Mouse (Mus musculus) forebrain, embryonic 10.5 days (tissue): ENCODE data around the gene Tmem231. TPM values are rescaled to one million over a fixed set of nuclear protein-coding genes. Genes with fewer than 3 reads are reported as not detected.
A peak's percentile ranks its signal among the peaks of the same experiment; 100 is the strongest.

Experiments
- DNase-seq: peaks from one replicate; pipeline ENCODE4 v3.0.0-alpha.2; 2017; ENCODE audit warnings: low spot score; ENCODE audit errors: extremely low spot score
- H3K27ac ChIP-seq: fragments of 300-500 bp; sonication (generic); 2 replicates; pipeline ENCODE4 v1.5.1; 2016; ENCODE audit warnings: mild to moderate bottlenecking
- H3K27me3 ChIP-seq: fragments of 300-500 bp; sonication (generic); 2 replicates; pipeline ENCODE4 v1.6.1; 2016; ENCODE audit warnings: mild to moderate bottlenecking; ENCODE audit not compliant: poor library complexity, severe bottlenecking
- H3K36me3 ChIP-seq: fragments of 300-500 bp; sonication (generic); replicated peaks from 2 replicates; pipeline ENCODE4 v1.6.1; 2016; ENCODE audit warnings: mild to moderate bottlenecking, moderate library complexity
- H3K4me1 ChIP-seq: fragments of 300-500 bp; sonication (generic); 2 replicates; pipeline ENCODE4 v1.6.1; 2016
- H3K4me3 ChIP-seq: fragments of 300-500 bp; sonication (generic); 2 replicates; pipeline ENCODE4 v1.5.1; 2016; ENCODE audit warnings: mild to moderate bottlenecking, moderate library complexity
- H3K9me3 ChIP-seq: fragments of 300-500 bp; sonication (generic); 2 replicates; pipeline ENCODE4 v1.6.1; 2016; ENCODE audit warnings: mild to moderate bottlenecking, moderate library complexity
- WGBS: fragments of 180-500 bp; shearing (Covaris S2); methylation state at CpG from one replicate; pipeline ENCODE4 v1.1.7; 2016; 5-methylcytosine and 5-hydroxymethylcytosine counted together
- polyA plus RNA-seq: library from polyadenylated mRNA; unstranded; fragments of >200 nt; fragmentation: Nextera tagmentation; extraction: Ambion mirVana; gene quantifications from 2 replicates; pipeline ENCODE4 v1.2.1, GENCODE M21; 2016

Tmem231 gene
- polyA plus RNA-seq = 23.1 and 23.2 TPM in 2 replicates

DNA sequence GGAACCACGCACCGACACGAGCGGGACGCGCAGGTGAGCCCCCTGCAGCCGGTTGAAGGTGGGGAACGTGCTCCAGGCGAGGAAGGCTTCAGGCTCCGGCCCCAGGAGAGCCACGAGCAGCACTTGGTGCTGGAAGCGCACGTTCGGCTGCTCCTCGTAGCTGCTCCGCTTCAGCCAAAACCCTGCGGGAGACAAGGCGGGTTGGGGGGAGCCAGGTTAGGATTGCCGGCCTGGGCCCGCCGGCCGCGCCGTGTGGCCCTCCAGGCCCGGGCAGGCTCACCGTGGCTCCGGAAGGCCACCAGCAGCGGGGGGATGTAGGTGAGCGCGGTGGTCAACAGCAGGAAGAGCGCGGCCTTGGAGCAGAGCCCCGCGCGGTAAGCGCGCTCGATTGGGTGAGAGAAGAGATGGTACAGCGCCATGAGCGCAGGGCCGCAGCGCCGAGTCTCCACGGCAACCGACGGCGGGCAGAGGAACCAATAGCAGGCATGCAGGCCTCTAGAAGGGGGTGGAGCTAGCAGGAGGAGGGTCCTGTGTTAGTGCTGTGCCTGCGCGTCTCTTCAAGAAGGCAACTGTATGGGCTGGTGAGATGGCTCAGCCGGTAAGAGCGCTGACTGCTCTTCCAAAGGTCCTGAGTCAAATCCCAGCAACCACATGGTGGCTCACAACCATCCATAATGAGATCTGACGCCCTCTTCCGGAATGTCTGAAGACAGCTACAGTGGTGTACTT, at the start of gene Tmem231:
TSS of gene Tmem231 (minus strand) at position 534 of the 729 bp plus-strand sequence.
- Histone ChIP-seq H3K9me3 (no peaks in the 10 kb centered on the region), H3K27ac (peak within 1 kb of the TSS; percentile 95), H3K4me1 (peaks cover 25% of the 10 kb centered on the region), H3K27me3 (no peaks in the 10 kb centered on the region), H3K4me3 (peak within 1 kb of the TSS; percentile 87), H3K36me3 (peaks cover 3% of the 10 kb centered on the region; the same call in 1 of the 2 replicates)
- under 1% methylated on average over 53 of the region's 53 CpGs for WGBS
- DNase-seq = peak; percentile 92

DNA sequence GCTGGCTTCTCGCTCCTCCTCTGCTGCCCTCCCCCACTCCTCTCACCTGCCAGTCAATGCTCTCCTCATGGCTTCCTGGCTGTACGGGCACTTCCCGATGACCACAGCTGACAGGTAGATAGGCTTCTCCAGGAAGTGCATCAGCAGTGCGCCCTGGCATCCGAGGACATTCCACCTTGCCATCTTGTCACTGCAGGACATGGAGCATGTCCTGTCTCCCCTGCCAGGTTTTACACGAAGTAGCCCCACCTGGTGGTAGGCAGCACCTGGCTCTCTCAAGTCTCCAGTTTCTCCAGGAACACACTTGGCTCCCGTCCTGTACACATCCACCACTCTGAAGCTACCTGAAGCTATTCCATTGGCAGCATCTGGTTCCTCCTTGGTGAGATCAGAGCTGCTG, 48.4 kb upstream of the Tmem231 start:
- H3K9me3 ChIP-seq = no peaks in the 10 kb centered on the region
- H3K4me1 ChIP-seq = no peaks in the 10 kb centered on the region
- H3K36me3 ChIP-seq = peaks cover 92% of the 10 kb centered on the region
- no peak overlapping the region for H3K4me3 ChIP-seq
- WGBS = 80% methylated on average over 7 of the region's 7 CpGs
- no peak for DNase-seq
- no peak overlapping the region for H3K27ac ChIP-seq
- H3K27me3 ChIP-seq = no peaks in the 10 kb centered on the region

DNA sequence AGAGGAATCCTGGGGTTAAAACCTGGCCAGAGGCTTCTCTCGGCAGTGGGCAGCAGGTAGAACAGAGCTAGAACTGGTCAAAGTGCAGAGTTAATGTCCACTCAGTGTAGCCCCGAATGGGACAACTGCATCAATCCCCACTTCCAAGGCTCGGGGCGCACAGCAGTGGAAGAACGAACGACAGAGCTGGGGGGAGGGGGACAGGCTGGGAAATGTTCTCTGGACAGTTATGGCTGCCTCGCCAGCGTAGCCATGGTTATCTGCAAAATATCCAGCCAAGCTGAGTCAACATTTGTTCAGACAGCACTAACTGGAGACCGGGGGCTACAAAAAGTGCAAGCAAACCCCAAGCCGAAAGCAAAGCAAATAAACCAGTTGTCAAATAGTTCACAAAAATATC, 44.5 kb upstream of the Tmem231 start:
- Histone ChIP-seq H3K4me1 (no peaks in the 10 kb centered on the region), H3K27me3 (no peaks in the 10 kb centered on the region), H3K27ac (no peak overlapping the region), H3K36me3 (peaks cover 94% of the 10 kb centered on the region), H3K9me3 (peaks cover 13% of the 10 kb centered on the region), H3K4me3 (no peak overlapping the region)
- 89% methylated on average over 10 of the region's 10 CpGs for WGBS
- DNase-seq = no peak

- WGBS = 89% methylated on average over 2 of the region's 2 CpGs
- DNase-seq = no peak
- Histone ChIP-seq H3K4me3 (no peak overlapping the region), H3K27me3 (no peaks in the 10 kb centered on the region), H3K4me1 (no peaks in the 10 kb centered on the region), H3K36me3 (peaks cover 94% of the 10 kb centered on the region), H3K27ac (no peak overlapping the region), H3K9me3 (peaks cover 13% of the 10 kb centered on the region)
Observed at GRCm38 (mm10) chr8:111976326-111976725, 42.6 kb upstream of the Tmem231 start.

DNA sequence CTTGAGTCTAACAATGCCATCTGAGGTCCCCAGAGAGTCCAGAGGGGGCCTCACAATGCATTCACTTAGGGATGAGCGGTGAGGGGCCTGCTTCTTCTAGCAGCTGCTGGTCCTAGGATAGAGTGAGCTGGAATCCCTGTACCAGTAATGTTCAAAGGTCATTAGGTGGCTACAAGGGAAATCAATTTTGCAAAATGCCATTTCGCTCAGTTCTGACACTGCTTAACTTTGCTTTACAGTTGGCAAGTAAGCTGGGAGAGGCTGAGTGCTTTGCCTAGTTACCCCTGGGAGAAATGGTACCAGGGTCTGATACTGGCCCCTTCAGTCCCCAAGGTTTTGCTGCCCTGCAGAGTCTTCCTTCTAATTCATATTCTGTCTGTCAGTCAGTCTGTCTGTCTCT, 42.0 kb upstream of the Tmem231 start:
- Histone ChIP-seq H3K4me3 (no peak overlapping the region), H3K4me1 (no peaks in the 10 kb centered on the region), H3K27me3 (no peaks in the 10 kb centered on the region), H3K27ac (no peak overlapping the region), H3K9me3 (peaks cover 13% of the 10 kb centered on the region), H3K36me3 (peaks cover 93% of the 10 kb centered on the region)
- DNase-seq = no peak
- WGBS = 96% methylated on average over 2 of the region's 2 CpGs

- Histone ChIP-seq H3K9me3 (peaks cover 13% of the 10 kb centered on the region), H3K27me3 (no peaks in the 10 kb centered on the region), H3K4me3 (no peak overlapping the region), H3K4me1 (0 out of 2 replicates have a peak, but pooled peaks cover under 1% of the 10 kb centered on the region), H3K36me3 (peaks cover 89% of the 10 kb centered on the region), H3K27ac (no peak overlapping the region)
- no peak for DNase-seq
- 97% methylated on average over 12 of the region's 12 CpGs for WGBS
Observed at GRCm38 (mm10) chr8:111974138-111974537, 40.5 kb upstream of the Tmem231 start.

- Histone ChIP-seq H3K9me3 (peaks cover 7% of the 10 kb centered on the region), H3K27me3 (no peaks in the 10 kb centered on the region), H3K4me3 (no peak overlapping the region), H3K4me1 (0 out of 2 replicates have a peak, but pooled peaks cover 5% of the 10 kb centered on the region), H3K36me3 (peaks cover 65% of the 10 kb centered on the region), H3K27ac (no peak overlapping the region)
- no peak for DNase-seq
- WGBS = 33% methylated on average over 5 of the region's 5 CpGs
Observed at GRCm38 (mm10) chr8:111968991-111969390, 35.3 kb upstream of the Tmem231 start.

GRCm38 (mm10) chr8:111968541-111968940, 34.9 kb upstream of the Tmem231 start:
- Histone ChIP-seq H3K27ac (no peak overlapping the region), H3K27me3 (no peaks in the 10 kb centered on the region), H3K9me3 (peaks cover 3% of the 10 kb centered on the region; the same call in 1 of the 2 replicates), H3K4me1 (0 out of 2 replicates have a peak, but pooled peaks cover 7% of the 10 kb centered on the region), H3K36me3 (peaks cover 63% of the 10 kb centered on the region), H3K4me3 (no peak overlapping the region)
- DNase-seq = no peak
- 80% methylated on average over 10 of the region's 10 CpGs for WGBS

- peaks cover 52% of the 10 kb centered on the region for H3K36me3 ChIP-seq
- no peak for DNase-seq
- no peaks in the 10 kb centered on the region for H3K27me3 ChIP-seq
- no peaks in the 10 kb centered on the region for H3K9me3 ChIP-seq
- H3K4me1 ChIP-seq = 0 out of 2 replicates have a peak, but pooled peaks cover 14% of the 10 kb centered on the region
- H3K27ac ChIP-seq = no peak overlapping the region
- no peak overlapping the region for H3K4me3 ChIP-seq
- 85% methylated on average over 5 of the region's 5 CpGs for WGBS
Observed at GRCm38 (mm10) chr8:111967246-111967870, 33.7 kb upstream of the Tmem231 start.

GRCm38 (mm10) chr8:111964849-111965561, 31.3 kb upstream of the Tmem231 start:
- no peak for DNase-seq
- 83% methylated on average over 7 of the region's 7 CpGs for WGBS
- Histone ChIP-seq H3K4me3 (no peak overlapping the region), H3K27me3 (no peaks in the 10 kb centered on the region), H3K36me3 (peaks cover 34% of the 10 kb centered on the region), H3K27ac (no peak overlapping the region), H3K4me1 (0 out of 2 replicates have a peak, but pooled peaks cover 14% of the 10 kb centered on the region), H3K9me3 (no peaks in the 10 kb centered on the region)

GRCm38 (mm10) chr8:111964351-111964750, 30.7 kb upstream of the Tmem231 start:
- Histone ChIP-seq H3K4me3 (no peak overlapping the region), H3K36me3 (peaks cover 38% of the 10 kb centered on the region), H3K4me1 (0 out of 2 replicates have a peak, but pooled peaks cover 14% of the 10 kb centered on the region), H3K9me3 (no peaks in the 10 kb centered on the region), H3K27me3 (no peaks in the 10 kb centered on the region), H3K27ac (no peak overlapping the region)
- no peak for DNase-seq
- 71% methylated on average over 5 of the region's 5 CpGs for WGBS

- H3K4me1 ChIP-seq = 0 out of 2 replicates have a peak, but pooled peaks cover 8% of the 10 kb centered on the region
- WGBS = 81% methylated on average over 4 of the region's 4 CpGs
- no peaks in the 10 kb centered on the region for H3K9me3 ChIP-seq
- H3K4me3 ChIP-seq = no peak overlapping the region
- H3K27me3 ChIP-seq = no peaks in the 10 kb centered on the region
- no peak for DNase-seq
- peaks cover 38% of the 10 kb centered on the region for H3K36me3 ChIP-seq
- no peak overlapping the region for H3K27ac ChIP-seq
Observed at GRCm38 (mm10) chr8:111963546-111963945, 29.9 kb upstream of the Tmem231 start.
